In genomic region chr5:22574751-22575150, GRCm38 (mm10) we compare ENCODE assay signal across 16 mouse cellular contexts.
"Had no signal": no experiment of that assay in that cellular context is flagged by ENCODE, and none has a peak within 500 bp of the region (broad histone marks: within the 10 kb centered on the region; RNA-seq: fewer than 3 reads in every experiment).

No protein-coding gene starts in this region.

- ATAC-seq: liver, postnatal 0 days; lung, postnatal 0 days; midbrain, embryonic 13.5 days had no signal

- H3K9ac ChIP-seq: limb, embryonic 12.5 days; limb, embryonic 15.5 days; liver, embryonic 14.5 days; liver, postnatal 0 days; lung, embryonic 14.5 days; midbrain, embryonic 13.5 days; neural tube, embryonic 13.5 days had no signal

- H3K27me3 ChIP-seq: limb, embryonic 12.5 days; limb, embryonic 15.5 days; midbrain, embryonic 13.5 days; neural tube, embryonic 13.5 days had no signal

- H3K27ac ChIP-seq: kidney, postnatal 0 days; limb, embryonic 12.5 days; limb, embryonic 15.5 days; liver, embryonic 14.5 days; macrophage; midbrain, embryonic 13.5 days; neural tube, embryonic 13.5 days had no signal

- H3K4me3 ChIP-seq: limb, embryonic 12.5 days; limb, embryonic 15.5 days; midbrain, embryonic 13.5 days; myocyte; neural tube, embryonic 13.5 days had no signal

- H3K36me3 ChIP-seq: limb, embryonic 12.5 days; limb, embryonic 15.5 days; midbrain, embryonic 13.5 days; neural tube, embryonic 13.5 days had no signal

- H3K4me1 ChIP-seq: limb, embryonic 12.5 days; limb, embryonic 15.5 days; midbrain, embryonic 13.5 days; neural tube, embryonic 13.5 days had no signal

- H3K4me2 ChIP-seq: limb, embryonic 12.5 days; limb, embryonic 15.5 days; liver, embryonic 11.5 days; lung, embryonic 14.5 days; midbrain, embryonic 13.5 days; neural tube, embryonic 13.5 days had no signal

- H3K9me3 ChIP-seq: limb, embryonic 12.5 days; limb, embryonic 15.5 days; midbrain, embryonic 13.5 days; neural tube, embryonic 13.5 days had no signal

- DNase-seq: kidney, postnatal 25 days; left cerebral cortex, postnatal 4 days; liver, postnatal 0 days; lung, embryonic 14.5 days; thymus, adult 18-20 months; thymus, postnatal 36 days had no signal
